Mouse (Mus musculus): ENCODE measurements at regions not wholly inside any gene's neighbourhood (a gene's known extent, or its start where the extent isn't known, plus 50 kb on each side); places are given as distances from the start of the nearest gene placed in this dataset.

DNA sequence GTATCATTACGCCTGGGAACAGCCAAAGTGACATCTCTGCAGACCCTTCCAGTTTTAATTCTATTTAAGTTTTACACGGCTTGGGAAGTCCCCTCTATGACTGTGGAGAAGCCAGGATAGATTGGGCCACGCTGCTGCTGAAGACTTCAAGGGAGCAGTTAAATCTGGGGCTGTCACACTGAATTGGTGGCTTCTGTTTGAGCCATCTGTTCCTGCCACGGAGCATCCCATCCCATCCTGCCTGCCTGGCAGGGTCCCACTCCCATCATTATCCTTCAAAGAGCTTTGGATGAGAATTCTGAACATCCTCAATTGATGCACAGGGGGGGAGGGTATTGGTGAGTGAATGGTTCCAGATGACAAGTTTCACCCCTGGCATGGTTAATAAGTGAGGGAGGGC lies 154.4 kb upstream of the Plpp4 start:
- Histone ChIP-seq H3K79me2 (ENCODE audit: control insufficient read depth, insufficient read depth, low read length, poor library complexity) (no peaks in the 10 kb centered on the region), H3K27ac (ENCODE audit: control insufficient read depth, low read depth, low read length) (no peak overlapping the region), H3K27me3 (ENCODE audit: control insufficient read depth in 1 of 2, insufficient read depth in 2 of 2, low read length in 2 of 2) (no peaks in the 10 kb centered on the region), H3K9ac (ENCODE audit: control insufficient read depth, low read depth, low read length, poor library complexity, severe bottlenecking) (no peak overlapping the region), H3K36me3 (ENCODE audit: control insufficient read depth in 1 of 2, insufficient read depth in 2 of 2, low read length in 2 of 2) (no peaks in the 10 kb centered on the region), H3K4me3 (ENCODE audit: control insufficient read depth in 1 of 2, insufficient read depth in 1 of 2, low read depth in 2 of 2, low read length in 2 of 2) (no peak overlapping the region), H3K9me3 (replicated peaks; ENCODE audit: insufficient read depth, low read length) (no peaks in the 10 kb centered on the region), H3K4me1 (ENCODE audit: control insufficient read depth in 1 of 2, insufficient read depth in 2 of 2, low read length in 2 of 2) (no peaks in the 10 kb centered on the region)
- TF ChIP-seq MYC (IDR thresholded peaks at IDR 0.05; ENCODE audit: low read depth, low read length) (no peak), ETS1 (IDR thresholded peaks at IDR 0.05; ENCODE audit: low read depth, low read length) (no peak), USF1 (IDR thresholded peaks at IDR 0.05; ENCODE audit: low read depth, low read length) (no peak), EP300 (IDR thresholded peaks at IDR 0.05; ENCODE audit: low read depth in 1 of 2, low read length in 2 of 2) (no peak), JUND (IDR thresholded peaks at IDR 0.05; ENCODE audit: low read depth, low read length) (no peak), MAFK (IDR thresholded peaks at IDR 0.05; ENCODE audit: borderline replicate concordance, low read depth, low read length) (no peak), ELF1 (IDR thresholded peaks at IDR 0.05; ENCODE audit: low read depth, low read length) (no peak), NRF1 (IDR thresholded peaks at IDR 0.05; ENCODE audit: insufficient read depth, low read depth, low read length, poor library complexity, severe bottlenecking) (no peak), MYB (IDR thresholded peaks at IDR 0.05; ENCODE audit: low read depth, low read length) (no peak), NELFE (IDR thresholded peaks at IDR 0.05; ENCODE audit: low read depth, low read length) (no peak), ZMIZ1 (IDR thresholded peaks at IDR 0.05; ENCODE audit: low read depth, low read length) (no peak), SMC3 (IDR thresholded peaks at IDR 0.05; ENCODE audit: low read depth, low read length) (no peak)
- DNase-seq (ENCODE audit: low read depth, low spot score) = no peak

DNA sequence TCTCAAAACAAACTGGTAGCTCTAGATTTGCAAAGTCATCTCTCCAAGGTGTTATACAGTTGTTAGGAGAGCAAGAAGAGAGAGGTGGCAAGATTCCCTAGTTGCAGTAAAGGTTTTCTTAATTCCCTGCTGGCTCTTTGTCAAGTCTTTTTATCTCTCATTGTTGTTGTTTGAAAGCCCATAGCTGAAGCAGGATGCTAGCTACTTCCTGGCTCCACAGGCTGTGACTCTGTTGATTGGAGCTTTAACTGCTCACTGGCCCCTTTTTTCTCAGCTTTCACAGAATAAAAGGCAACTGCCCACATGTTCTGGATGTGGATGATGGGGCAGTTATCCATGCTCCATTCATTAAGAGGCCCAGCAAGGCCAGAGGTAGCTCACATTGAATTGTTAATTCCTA lies 122.7 kb upstream of the Plpp4 start:
- DNase-seq (ENCODE audit: low read depth, low spot score) = no peak
- Histone ChIP-seq H3K9me3 (replicated peaks; ENCODE audit: insufficient read depth, low read length) (no peaks in the 10 kb centered on the region), H3K4me1 (ENCODE audit: control insufficient read depth in 1 of 2, insufficient read depth in 2 of 2, low read length in 2 of 2) (no peaks in the 10 kb centered on the region), H3K4me3 (ENCODE audit: control insufficient read depth in 1 of 2, insufficient read depth in 1 of 2, low read depth in 2 of 2, low read length in 2 of 2) (no peak overlapping the region), H3K9ac (ENCODE audit: control insufficient read depth, low read depth, low read length, poor library complexity, severe bottlenecking) (no peak overlapping the region), H3K79me2 (ENCODE audit: control insufficient read depth, insufficient read depth, low read length, poor library complexity) (no peaks in the 10 kb centered on the region), H3K27ac (ENCODE audit: control insufficient read depth, low read depth, low read length) (no peak overlapping the region), H3K27me3 (ENCODE audit: control insufficient read depth in 1 of 2, insufficient read depth in 2 of 2, low read length in 2 of 2) (no peaks in the 10 kb centered on the region; a peak in 1 of 4 replicates), H3K36me3 (ENCODE audit: control insufficient read depth in 1 of 2, insufficient read depth in 2 of 2, low read length in 2 of 2) (no peaks in the 10 kb centered on the region)
- TF ChIP-seq SMC3 (IDR thresholded peaks at IDR 0.05; ENCODE audit: low read depth, low read length) = no peak
- no peak for TF ChIP-seq MAX (IDR thresholded peaks at IDR 0.05; ENCODE audit: low read length)
- TF ChIP-seq GATA1 (IDR thresholded peaks at IDR 0.05; ENCODE audit: low read depth, low read length) = no peak
- no peak for TF ChIP-seq BHLHE40 (IDR thresholded peaks at IDR 0.05; ENCODE audit: borderline replicate concordance, low read depth, low read length)
- TF ChIP-seq NRF1 (IDR thresholded peaks at IDR 0.05; ENCODE audit: insufficient read depth, low read depth, low read length, poor library complexity, severe bottlenecking) = no peak
- TF ChIP-seq TBP (IDR thresholded peaks at IDR 0.05; ENCODE audit: low read depth, low read length) = no peak
- no peak for TF ChIP-seq MXI1 (IDR thresholded peaks at IDR 0.05; ENCODE audit: low read depth, low read length)
- no peak for TF ChIP-seq CTCF (IDR thresholded peaks at IDR 0.05 in 2 of 3, conservative IDR thresholded peaks at IDR 0.05 in 1 of 3; ENCODE audit: control insufficient read depth in 1 of 3, insufficient read depth in 1 of 3, low read depth in 2 of 3, low read length in 3 of 3, poor library complexity in 1 of 3, severe bottlenecking in 1 of 3)
- no peak for TF ChIP-seq MYB (IDR thresholded peaks at IDR 0.05; ENCODE audit: low read depth, low read length)
- no peak for TF ChIP-seq POLR2AphosphoS5 (IDR thresholded peaks at IDR 0.05; ENCODE audit: borderline replicate concordance, low read depth, low read length)
- TF ChIP-seq JUND (IDR thresholded peaks at IDR 0.05; ENCODE audit: low read depth, low read length) = no peak
- TF ChIP-seq ETS1 (IDR thresholded peaks at IDR 0.05; ENCODE audit: low read depth, low read length) = no peak
- TF ChIP-seq ZNF384 (IDR thresholded peaks at IDR 0.05; ENCODE audit: low read depth, low read length) = no peak
- TF ChIP-seq TAL1 (IDR thresholded peaks at IDR 0.05; ENCODE audit: low read length) = no peak
- TF ChIP-seq MYC (IDR thresholded peaks at IDR 0.05; ENCODE audit: low read depth, low read length) = no peak
- no peak for TF ChIP-seq MAZ (IDR thresholded peaks at IDR 0.05; ENCODE audit: low read depth, low read length)
- TF ChIP-seq USF1 (IDR thresholded peaks at IDR 0.05; ENCODE audit: low read depth, low read length) = no peak

Measured in MEL (cell line).